Mouse (Mus musculus) ovary, postnatal 14 days (tissue): ENCODE results near the gene Morn5.

Experiments used
- DNase-seq: peaks from one replicate; pipeline ENCODE4 v3.0.0; 2022; ENCODE audit warnings: low spot score

The Morn5 gene

GRCm38 (mm10) chr2:36104956-36105741 lies 55.9 kb downstream of the Morn5 start, which contains the start of gene Lhx6:
TSS of gene Lhx6 (minus strand) at chr2:36105408.
- DNase-seq: no peak

GRCm38 (mm10) chr2:36108615-36109014 lies 59.4 kb downstream of the Morn5 start:
- DNase-seq: no peak

- DNase-seq: no peak
Observed at GRCm38 (mm10) chr2:36112632-36113031, 63.4 kb downstream of the Morn5 start.

- no peak for DNase-seq
Observed at GRCm38 (mm10) chr2:36126795-36127429, 77.7 kb downstream of the Morn5 start.

- no peak for DNase-seq
Observed at GRCm38 (mm10) chr2:36127973-36128372, 78.7 kb downstream of the Morn5 start.

GRCm38 (mm10) chr2:36129051-36129450 lies 79.8 kb downstream of the Morn5 start:
- no peak for DNase-seq
